Mouse (Mus musculus): Measurements from ENCODE around the gene Gm6169.
A peak's percentile ranks its signal among the peaks of the same experiment; 100 is the strongest.
"Not testable (repeated sequence)": the region's sequence is repeated elsewhere in the genome, so short reads cannot be mapped to it uniquely, and the experiment has no call there.

Gm6169 gene

GRCm38 (mm10) chr13:97099187-97099852 lies at the start of gene Gm6169:
TSS of gene Gm6169 (minus strand) at chr13:97099237.
- DNase-seq (ENCODE audit: low read depth, low spot score): peak; percentile 55

DNA sequence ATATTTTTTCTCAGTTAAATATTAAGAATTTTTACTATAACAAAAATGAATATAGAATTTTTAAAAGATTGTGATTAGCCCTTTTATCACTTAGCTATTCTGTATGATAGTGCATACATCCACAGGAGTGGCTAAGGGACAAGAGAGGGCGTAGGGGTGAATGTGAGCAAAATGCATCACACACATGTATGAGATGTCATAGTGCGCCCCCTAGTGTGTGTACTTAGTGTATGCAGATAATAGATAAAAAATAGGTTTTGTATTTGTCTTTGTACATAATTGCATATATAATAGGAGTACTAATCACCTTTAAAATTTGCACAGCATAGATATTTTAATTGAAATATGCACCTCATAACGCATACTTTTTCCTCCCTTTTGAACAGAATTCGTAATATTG lies 46.8 kb upstream of the Gm6169 start:
- peak; percentile 61 for DNase-seq (ENCODE audit: low read depth, low spot score)

DNA sequence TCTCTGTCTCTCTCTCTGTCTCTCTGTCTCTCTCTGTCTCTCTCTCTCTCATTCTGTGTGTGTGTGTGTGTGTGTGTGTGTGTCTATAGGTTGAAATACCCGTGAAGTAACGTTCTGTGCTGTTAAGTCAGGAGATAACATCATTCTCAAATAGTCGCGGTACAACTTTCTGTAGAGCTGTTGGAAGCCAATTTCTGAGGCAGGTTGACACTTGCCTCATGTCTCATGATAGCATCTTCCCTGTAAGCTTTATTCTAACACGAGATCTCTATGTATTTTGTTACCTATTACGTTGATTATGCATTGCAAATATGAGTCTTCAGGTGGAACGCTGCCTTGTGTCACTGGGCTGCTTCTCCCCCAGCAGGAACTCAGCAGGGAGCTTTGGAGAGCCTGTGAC lies 43.3 kb upstream of the Gm6169 start:
- DNase-seq (ENCODE audit: low read depth, low spot score): no peak

GRCm38 (mm10) chr13:97138404-97138931 lies 39.4 kb upstream of the Gm6169 start:
- peak; percentile 44 for DNase-seq (ENCODE audit: low read depth, low spot score)

GRCm38 (mm10) chr13:97137466-97138400 lies 38.7 kb upstream of the Gm6169 start, which contains the start of the genes Gfm2 and Nsa2:
TSS of gene Gfm2 (plus strand) at chr13:97137937.
TSS of gene Nsa2 (minus strand) at chr13:97137937.
- peak; percentile 96 for DNase-seq (ENCODE audit: low read depth, low spot score)

- DNase-seq (ENCODE audit: low read depth, low spot score): not testable (repeated sequence)
Measured at GRCm38 (mm10) chr13:97130413-97130812, 31.4 kb upstream of the Gm6169 start.

GRCm38 (mm10) chr13:97129654-97130053 lies 30.6 kb upstream of the Gm6169 start:
- DNase-seq (ENCODE audit: low read depth, low spot score): not testable (repeated sequence)

GRCm38 (mm10) chr13:97121341-97121740 lies 22.3 kb upstream of the Gm6169 start:
- no peak for DNase-seq (ENCODE audit: low read depth, low spot score)

- no peak for DNase-seq (ENCODE audit: low read depth, low spot score)
Measured at GRCm38 (mm10) chr13:97109046-97109445, 10.0 kb upstream of the Gm6169 start.

DNA sequence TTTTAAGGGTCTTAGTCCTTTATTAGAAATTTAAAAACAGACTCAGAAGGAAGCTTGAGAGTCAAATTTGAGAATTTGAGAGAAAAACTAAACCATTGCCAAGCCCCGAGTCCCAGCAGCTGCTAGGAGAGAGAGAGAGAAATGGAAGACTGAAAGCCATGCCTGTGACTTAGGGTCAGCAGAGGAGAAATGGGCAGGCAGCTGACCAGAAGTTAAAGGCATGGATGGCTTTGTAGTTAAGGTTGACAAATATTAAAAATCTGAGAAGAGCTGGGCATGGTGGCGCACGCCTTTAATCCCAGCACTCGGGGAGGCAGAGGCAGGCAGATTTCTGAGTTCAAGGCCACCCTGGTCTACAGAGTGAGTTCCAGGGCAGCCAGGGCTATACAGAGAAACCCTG lies 8.7 kb upstream of the Gm6169 start:
- DNase-seq (ENCODE audit: low read depth, low spot score): not testable (repeated sequence)

DNA sequence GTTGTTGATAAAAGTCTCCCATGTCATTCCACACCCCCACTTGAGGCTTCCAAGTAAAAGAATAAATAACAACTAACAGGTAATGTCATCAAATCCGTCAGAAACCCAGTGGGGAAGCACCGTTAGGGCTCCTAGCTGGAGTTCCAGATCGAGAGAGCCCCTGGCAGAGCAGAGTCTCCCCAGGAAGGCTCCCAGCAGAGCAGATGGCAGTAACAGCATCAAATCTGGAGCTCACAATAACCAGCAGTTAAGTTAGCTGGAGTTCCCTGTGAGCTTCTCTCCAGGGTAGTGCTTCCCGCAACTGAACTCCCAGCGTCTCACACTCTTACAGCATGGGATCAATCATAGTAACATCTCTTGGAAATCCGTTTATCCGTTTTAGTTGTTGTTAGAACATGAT lies 6.0 kb upstream of the Gm6169 start:
- DNase-seq (ENCODE audit: low read depth, low spot score): no peak

DNA sequence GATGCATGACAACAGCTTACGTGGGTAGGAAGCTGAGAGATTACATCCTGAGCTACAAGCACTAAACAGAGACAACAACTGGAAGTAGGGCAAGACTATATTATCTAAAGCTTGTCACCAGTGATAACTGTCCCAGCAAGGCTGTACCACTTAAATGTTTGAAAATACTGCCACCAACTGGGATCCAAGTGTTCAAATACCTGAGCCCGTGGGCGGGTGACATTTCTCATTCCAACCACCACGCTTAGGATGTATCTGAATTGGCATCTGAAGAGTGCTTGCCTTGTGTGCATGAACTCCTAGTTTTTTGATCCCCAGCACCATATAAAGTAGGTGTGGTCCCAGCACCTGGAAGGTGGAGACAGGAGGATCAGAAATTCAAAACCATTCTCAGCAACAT lies 3.3 kb downstream of the Gm6169 start:
- DNase-seq (ENCODE audit: low read depth, low spot score): no peak

DNA sequence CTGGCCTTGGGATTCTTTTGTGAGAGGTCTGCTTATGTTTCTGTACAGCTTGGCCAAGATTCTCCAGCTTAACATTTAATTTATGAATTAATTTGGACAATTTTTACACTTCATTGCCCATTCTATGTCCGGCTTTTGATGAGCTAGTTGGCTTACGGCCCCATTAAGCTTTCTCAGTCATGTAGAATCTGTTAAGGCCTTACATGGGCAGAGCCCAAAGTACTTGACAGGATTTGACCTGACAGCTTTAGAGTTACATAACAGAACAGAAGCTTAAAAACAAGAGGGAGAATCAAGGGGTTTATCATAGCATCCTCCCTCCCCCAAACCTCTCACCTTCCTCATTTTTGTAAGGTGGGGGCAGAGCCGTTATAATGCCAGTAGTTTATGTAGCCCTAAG lies 10.9 kb downstream of the Gm6169 start:
- no peak for DNase-seq (ENCODE audit: low read depth, low spot score)

DNA sequence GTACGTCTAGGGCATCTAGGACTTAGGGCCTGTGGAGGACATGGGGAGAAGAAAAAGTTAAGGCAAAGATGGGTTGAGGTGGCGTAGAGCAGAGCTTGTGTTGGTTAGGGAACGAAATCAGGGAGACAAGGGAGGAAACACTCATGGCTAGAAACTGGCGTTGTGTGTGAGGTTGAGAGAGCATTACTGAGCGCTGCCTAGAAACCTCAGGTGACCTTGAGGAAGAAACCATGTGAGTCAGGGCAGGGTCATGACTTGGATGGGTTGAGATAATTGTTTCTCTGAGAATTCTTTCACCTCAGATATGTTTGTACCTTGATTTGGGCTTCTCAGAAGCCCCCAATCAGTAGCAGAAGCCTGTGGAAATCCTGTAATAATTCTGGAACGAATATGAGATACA lies 11.6 kb downstream of the Gm6169 start:
- no peak for DNase-seq (ENCODE audit: low read depth, low spot score)

GRCm38 (mm10) chr13:97086316-97086715 lies 12.7 kb downstream of the Gm6169 start:
- DNase-seq (ENCODE audit: low read depth, low spot score): no peak

GRCm38 (mm10) chr13:97082432-97082831 lies 16.6 kb downstream of the Gm6169 start:
- DNase-seq (ENCODE audit: low read depth, low spot score): no peak

DNA sequence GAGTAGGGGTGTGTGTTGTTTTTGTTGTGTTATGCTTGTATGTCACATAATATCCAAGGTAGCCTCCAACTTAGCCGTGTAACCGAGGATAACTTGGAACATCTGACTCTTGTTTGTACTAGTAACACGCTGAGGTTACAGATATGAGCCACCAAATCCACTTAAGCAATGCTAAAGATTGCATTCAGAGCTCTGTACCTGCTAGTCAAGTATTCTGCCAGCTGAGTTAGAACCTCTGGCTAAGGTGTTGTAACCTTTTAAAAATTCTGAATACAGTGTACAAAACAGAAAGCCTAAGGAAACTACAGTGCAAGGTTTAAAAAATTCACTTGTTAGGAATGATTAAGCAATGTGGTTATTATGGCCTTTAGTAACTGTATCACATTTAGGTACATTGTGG lies 18.4 kb downstream of the Gm6169 start:
- no peak for DNase-seq (ENCODE audit: low read depth, low spot score)

DNA sequence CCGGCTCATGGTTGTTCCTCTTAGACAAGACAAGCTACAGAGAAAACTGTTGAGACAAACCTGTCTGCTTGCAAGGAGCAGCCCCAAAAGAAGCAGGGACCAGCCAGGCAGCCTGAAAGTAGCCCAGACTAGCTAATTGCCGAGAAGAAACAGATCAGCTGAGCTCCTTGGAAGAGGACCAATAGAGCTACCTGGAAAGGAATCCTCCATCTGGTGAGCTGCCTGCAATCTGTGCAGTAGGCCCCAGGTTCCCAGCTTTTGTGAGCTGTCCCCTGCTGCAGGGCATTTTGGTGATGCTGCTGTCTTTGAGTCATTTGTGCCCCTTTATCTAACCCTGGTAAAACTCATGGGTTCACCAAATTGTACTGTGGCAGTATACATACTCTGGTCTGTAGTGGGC lies 18.8 kb downstream of the Gm6169 start:
- no peak for DNase-seq (ENCODE audit: low read depth, low spot score)

- DNase-seq (ENCODE audit: low read depth, low spot score): no peak
Measured at GRCm38 (mm10) chr13:97077556-97077955, 21.5 kb downstream of the Gm6169 start.

DNA sequence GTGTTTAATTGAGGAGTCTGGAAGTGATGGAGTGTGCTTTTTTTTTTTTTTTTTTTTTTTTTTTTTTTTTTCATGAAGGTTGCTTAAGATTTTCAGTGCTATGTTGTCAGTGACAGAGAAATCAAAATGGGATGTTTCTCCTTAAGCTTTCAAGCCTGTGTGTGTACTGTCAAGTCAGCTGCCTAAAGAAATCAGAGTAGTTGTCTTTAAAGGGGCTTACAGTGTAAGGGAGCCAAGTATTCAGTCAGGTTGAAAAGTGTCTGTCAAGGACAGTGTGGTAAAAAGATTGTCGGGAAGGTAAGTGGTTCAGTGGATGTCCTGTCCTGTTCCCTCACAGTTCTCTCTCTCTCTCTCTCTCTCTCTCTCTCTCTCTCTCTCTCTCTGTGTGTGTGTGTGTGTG lies 25.5 kb downstream of the Gm6169 start:
- DNase-seq (ENCODE audit: low read depth, low spot score): no peak

DNA sequence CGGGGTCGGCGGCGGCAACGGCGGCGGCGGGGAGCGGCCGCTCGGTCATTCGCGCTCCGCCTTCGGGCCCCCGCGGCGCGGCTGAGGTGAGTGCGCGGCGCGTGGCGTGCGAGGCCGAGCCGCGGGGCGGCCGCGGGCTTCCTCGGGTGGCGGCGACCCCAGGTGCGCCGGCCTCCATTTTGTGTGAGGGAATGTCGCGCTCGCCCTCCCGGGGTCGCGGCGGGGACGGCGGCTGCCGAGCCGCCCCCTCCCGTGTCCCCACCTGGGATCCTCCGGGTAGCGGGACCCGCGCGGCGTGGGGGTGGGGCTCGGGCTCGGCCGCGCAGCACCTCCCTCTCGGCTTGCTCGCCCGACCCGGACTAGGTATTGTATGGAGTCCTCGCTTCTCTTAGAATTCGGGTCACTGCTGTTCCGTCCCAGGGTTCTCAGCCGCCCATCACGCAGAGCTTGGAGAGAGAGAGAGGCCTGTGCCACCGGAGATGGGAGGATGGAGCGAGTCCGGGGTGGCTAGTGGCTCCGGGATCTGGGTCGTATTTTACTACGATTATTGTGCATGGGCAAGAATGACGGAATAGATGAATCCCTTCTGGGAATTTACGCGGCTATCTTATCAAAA lies 27.3 kb downstream of the Gm6169 start:
- DNase-seq (ENCODE audit: low read depth, low spot score): no peak
